Mouse (Mus musculus): ENCODE results near the gene Cdkn1a. TPM values are rescaled to one million over a fixed set of nuclear protein-coding genes. Genes with fewer than 3 reads are reported as not detected.

The Cdkn1a gene
- polyA plus RNA-seq, 1 experiment from 2014 or later = 12.4 TPM

DNA sequence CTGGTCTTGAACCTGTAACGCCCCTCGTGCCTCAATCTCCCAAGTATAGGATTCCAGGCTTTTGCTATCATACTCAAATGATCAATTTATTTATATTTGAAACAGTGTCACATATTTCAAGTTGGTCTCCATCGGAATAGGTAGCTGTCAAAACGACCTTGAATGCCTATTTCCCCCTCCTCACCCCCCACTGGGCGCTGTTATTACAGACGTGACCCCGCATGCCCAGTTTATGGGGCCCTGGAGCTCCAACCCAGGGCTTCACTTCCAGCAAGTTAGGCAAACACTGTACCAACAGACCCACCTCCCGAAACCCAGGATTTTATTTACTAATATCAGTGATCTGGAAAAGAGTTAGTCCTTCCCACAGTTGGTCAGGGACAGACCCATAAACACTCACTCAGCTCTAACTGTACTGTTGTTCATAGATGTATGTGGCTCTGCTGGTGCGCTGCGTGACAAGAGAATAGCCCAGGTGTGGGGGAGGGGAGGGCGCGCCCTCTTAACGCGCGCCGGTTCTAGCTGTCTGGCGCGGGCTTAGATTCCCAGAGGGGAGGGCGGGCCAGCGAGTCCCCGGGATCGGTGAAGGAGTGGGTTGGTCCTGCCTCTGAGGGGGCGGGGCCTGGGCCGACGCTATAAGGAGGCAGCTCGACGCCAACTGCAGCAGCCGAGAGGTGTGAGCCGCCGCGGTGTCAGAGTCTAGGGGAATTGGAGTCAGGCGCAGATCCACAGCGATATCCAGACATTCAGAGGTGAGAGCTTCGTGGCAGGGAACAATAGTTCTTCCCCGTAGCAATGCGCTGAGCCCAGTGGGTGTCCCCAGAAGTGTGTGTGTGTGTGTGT is 2.6 kb downstream of the Cdkn1a start:
- TF ChIP-seq CTCF (IDR thresholded peaks at IDR 0.05; ENCODE audit: low read depth) = no peak
- 6% methylated on average over 36 of the region's 36 CpGs for WGBS
- peak overlapping the region; percentile 79 for H3K4me2 ChIP-seq
- H3K36me3 ChIP-seq (ENCODE audit: insufficient read depth) = no peaks in the 10 kb centered on the region
- H3K27me3 ChIP-seq (ENCODE audit: insufficient read depth, low read length) = peaks cover 12% of the 10 kb centered on the region
- peaks cover 15% of the 10 kb centered on the region for H3K4me1 ChIP-seq (ENCODE audit: insufficient read depth)
- peak; percentile 91 for DNase-seq
- no peaks in the 10 kb centered on the region for H3K9me3 ChIP-seq (ENCODE audit: low read depth, low read length)
- H3K9ac ChIP-seq = peak overlapping the region; percentile 58; the same call in 1 of the 2 replicates
- peak; percentile 86 for ATAC-seq (ENCODE audit: insufficient read depth)
- peak overlapping the region; percentile 51 for H3K4me3 ChIP-seq (ENCODE audit: low read depth, low read length)
- H3K27ac ChIP-seq (ENCODE audit: low read depth) = no peak overlapping the region

DNA sequence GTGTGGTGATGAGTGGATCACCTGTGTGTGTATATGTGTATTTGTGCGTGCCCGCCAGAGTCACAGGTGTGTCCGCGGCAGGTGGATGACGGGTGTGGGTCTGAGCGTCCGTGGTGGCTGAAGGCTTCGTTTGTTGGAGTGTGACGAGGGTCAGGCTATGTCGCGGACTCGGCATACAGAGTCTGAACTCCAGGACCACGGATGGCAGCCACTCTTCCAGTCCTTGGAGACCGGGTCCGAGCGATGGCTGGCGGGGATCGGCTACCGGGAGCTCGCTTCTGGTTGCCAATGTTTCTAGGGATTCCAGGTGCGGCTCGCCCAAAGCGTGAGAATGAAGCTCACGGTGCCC is 3.2 kb downstream of the Cdkn1a start:
- Histone ChIP-seq H3K4me2 (peak overlapping the region; percentile 79), H3K36me3 (ENCODE audit: insufficient read depth) (no peaks in the 10 kb centered on the region), H3K4me3 (ENCODE audit: low read depth, low read length) (peak overlapping the region; percentile 51), H3K27ac (ENCODE audit: low read depth) (no peak overlapping the region), H3K9ac (peak overlapping the region; percentile 58), H3K9me3 (ENCODE audit: low read depth, low read length) (no peaks in the 10 kb centered on the region), H3K27me3 (ENCODE audit: insufficient read depth, low read length) (peaks cover 12% of the 10 kb centered on the region), H3K4me1 (ENCODE audit: insufficient read depth) (peaks cover 15% of the 10 kb centered on the region)
- ATAC-seq (ENCODE audit: insufficient read depth) = peak; percentile 2; the same call in 1 of the 2 replicates
- no peak for TF ChIP-seq CTCF (IDR thresholded peaks at IDR 0.05; ENCODE audit: low read depth)
- DNase-seq = peak; percentile 38
- WGBS = under 1% methylated on average over 24 of the region's 24 CpGs

DNA sequence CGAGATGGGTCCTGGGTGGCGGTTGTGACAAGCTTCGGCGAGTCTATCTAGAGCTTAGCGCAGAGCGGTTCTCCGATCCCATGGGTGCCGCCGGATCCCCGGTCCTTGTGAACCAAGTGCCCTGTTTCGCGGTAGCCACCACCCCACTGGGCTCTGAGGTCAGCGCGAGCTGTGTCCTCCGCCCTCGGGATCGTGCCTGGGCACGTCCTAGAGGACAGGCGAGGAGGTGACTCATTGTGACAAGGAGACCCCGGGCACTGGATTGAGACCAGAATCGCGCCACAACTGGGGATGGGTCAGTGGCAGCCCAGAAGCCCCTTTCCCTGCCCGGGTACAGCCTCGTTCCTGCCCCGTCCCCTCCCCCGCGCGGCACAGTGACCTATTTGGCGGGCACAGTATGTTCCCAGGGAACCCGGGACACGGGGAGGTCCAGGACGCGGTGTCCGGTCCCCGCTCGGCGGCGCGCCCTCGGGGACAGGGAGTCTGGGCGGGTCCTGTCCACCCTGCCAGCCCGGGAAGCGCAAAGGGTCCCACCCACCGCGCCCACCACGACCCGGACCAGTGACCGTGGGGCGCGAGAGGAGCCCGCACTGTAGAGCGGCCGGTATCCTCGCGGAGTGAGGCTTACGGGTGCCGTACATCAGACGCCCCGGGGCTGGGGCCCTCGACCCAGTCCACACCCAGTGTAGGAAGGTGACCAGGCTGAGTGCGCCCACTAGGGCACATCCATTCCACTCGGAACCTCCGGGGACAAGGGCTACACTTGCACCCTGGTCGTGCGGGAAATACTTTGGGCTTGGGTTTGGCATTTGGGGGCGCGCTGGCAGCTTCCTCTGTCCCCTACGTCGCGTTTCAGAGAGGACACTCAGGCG is 3.8 kb downstream of the Cdkn1a start:
- DNase-seq = peak; percentile 28
- H3K36me3 ChIP-seq (ENCODE audit: insufficient read depth) = no peaks in the 10 kb centered on the region
- H3K27ac ChIP-seq (ENCODE audit: low read depth) = peak overlapping the region; percentile 42; the same call in 1 of the 2 replicates
- TF ChIP-seq CTCF (IDR thresholded peaks at IDR 0.05; ENCODE audit: low read depth) = no peak
- under 1% methylated on average over 71 of the region's 71 CpGs for WGBS
- peak overlapping the region; percentile 51 for H3K4me3 ChIP-seq (ENCODE audit: low read depth, low read length)
- peak; percentile 45 for ATAC-seq (ENCODE audit: insufficient read depth)
- H3K4me1 ChIP-seq (ENCODE audit: insufficient read depth) = peaks cover 15% of the 10 kb centered on the region
- H3K9me3 ChIP-seq (ENCODE audit: low read depth, low read length) = no peaks in the 10 kb centered on the region
- peaks cover 12% of the 10 kb centered on the region for H3K27me3 ChIP-seq (ENCODE audit: insufficient read depth, low read length)
- H3K9ac ChIP-seq = peak overlapping the region; percentile 58
- H3K4me2 ChIP-seq = peak overlapping the region; percentile 79

DNA sequence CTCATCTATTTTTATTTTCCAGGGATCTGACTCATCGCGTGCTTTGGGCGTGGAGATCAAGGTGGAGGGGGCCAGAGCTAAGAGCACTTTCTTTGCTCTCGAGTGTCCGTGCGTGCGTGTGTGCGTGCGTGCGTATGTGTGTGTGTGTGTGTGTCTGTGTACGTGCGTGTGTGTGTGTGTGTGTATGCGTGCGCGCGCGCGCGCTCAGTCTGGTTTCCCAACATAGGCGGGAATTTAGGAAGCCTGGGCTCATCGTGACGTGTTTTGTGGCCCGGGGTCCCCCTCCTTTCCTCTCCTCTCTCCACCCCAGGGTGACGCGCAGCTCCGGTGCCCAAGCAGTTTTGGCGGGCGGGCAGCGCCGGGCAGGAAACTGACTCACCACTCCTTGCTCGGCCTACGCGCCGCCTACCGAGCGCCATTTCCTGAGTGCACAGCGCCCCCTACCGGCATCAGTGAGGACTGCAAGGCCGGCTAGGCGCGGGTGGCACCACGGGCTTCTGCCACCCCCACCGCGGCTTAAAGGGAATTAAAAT is 4.5 kb downstream of the Cdkn1a start:
- H3K4me1 ChIP-seq (ENCODE audit: insufficient read depth) = peaks cover 15% of the 10 kb centered on the region
- H3K4me2 ChIP-seq = peak overlapping the region; percentile 79
- WGBS = under 1% methylated on average over 44 of the region's 44 CpGs
- H3K27ac ChIP-seq (ENCODE audit: low read depth) = peak overlapping the region; percentile 42
- ATAC-seq (ENCODE audit: insufficient read depth) (peak; percentile 69), DNase-seq (peak; percentile 95)
- TF ChIP-seq CTCF (IDR thresholded peaks at IDR 0.05; ENCODE audit: low read depth) = peak; percentile 99
- H3K36me3 ChIP-seq (ENCODE audit: insufficient read depth) = no peaks in the 10 kb centered on the region
- no peaks in the 10 kb centered on the region for H3K9me3 ChIP-seq (ENCODE audit: low read depth, low read length)
- peaks cover 12% of the 10 kb centered on the region for H3K27me3 ChIP-seq (ENCODE audit: insufficient read depth, low read length)
- H3K9ac ChIP-seq = peak overlapping the region; percentile 58
- peak overlapping the region; percentile 51 for H3K4me3 ChIP-seq (ENCODE audit: low read depth, low read length)

DNA sequence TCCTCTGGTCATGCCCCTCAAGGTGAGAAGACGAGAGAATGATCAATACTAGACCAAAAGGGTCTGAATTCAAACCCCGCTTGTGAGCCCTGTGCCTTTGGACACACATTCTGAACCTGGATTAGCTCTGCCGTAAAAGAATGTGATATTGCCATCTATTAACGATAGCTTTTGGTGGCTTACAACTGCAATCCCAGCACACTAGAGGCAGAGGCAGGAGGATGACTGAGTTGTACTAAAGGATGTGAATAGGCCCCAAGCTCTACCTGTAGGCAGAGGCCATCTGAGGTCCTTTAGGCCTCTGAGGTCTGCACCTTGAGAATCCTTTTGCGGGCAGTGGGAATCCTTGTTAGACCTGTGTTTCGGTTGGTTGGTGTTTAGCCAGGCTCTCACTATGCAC is 5.5 kb downstream of the Cdkn1a start:
- H3K4me3 ChIP-seq (ENCODE audit: low read depth, low read length) = no peak overlapping the region
- H3K4me1 ChIP-seq (ENCODE audit: insufficient read depth) = peaks cover 15% of the 10 kb centered on the region
- TF ChIP-seq CTCF (IDR thresholded peaks at IDR 0.05; ENCODE audit: low read depth) = no peak
- ATAC-seq (ENCODE audit: insufficient read depth) (no peak), DNase-seq (no peak)
- no peaks in the 10 kb centered on the region for H3K9me3 ChIP-seq (ENCODE audit: low read depth, low read length)
- 87% methylated on average over 6 of the region's 6 CpGs for WGBS
- H3K27me3 ChIP-seq (ENCODE audit: insufficient read depth, low read length) = peaks cover 12% of the 10 kb centered on the region
- no peak overlapping the region for H3K9ac ChIP-seq
- H3K36me3 ChIP-seq (ENCODE audit: insufficient read depth) = no peaks in the 10 kb centered on the region
- no peak overlapping the region for H3K27ac ChIP-seq (ENCODE audit: low read depth)
- no peak overlapping the region for H3K4me2 ChIP-seq

DNA sequence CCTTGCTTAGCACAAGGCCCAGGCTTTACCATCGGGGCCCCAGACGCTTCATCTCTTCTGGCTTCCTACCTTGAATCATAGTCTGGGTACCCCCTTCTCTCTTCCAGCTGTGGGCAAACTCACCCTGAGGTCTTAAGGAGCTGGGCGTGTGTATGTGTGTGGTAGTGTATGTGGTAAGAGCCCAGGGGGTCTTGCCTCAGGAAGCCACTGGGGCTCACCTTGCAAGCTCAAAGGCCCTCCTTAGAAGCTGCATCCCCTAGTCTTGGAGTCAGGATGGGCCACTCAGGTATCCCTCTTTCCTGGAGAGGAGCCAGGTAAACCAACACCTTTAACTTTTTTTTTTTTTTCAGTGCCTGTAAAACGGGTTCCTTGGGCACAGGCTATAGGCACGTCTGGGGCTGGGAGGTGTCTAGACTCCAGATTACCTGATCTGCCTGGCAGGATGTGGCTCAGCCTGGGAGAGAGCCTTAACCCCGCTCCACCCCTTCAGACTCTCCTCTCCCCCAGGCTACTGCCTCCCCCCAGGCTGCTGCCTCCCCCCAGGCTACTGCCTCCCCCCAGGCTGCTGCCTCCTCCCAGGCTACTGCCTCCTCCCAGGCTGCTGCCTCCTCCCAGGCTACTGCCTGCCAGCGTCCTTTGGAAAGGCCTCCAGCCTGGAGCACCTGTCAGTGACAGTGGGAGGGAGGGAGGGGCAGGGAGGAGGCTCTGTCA is 6.2 kb downstream of the Cdkn1a start:
- DNase-seq (no peak), ATAC-seq (ENCODE audit: insufficient read depth) (no peak)
- 54% methylated on average over 7 of the region's 7 CpGs for WGBS
- TF ChIP-seq CTCF (IDR thresholded peaks at IDR 0.05; ENCODE audit: low read depth) = no peak
- Histone ChIP-seq H3K27me3 (ENCODE audit: insufficient read depth, low read length) (peaks cover 12% of the 10 kb centered on the region), H3K27ac (ENCODE audit: low read depth) (no peak overlapping the region), H3K4me1 (ENCODE audit: insufficient read depth) (peaks cover 15% of the 10 kb centered on the region), H3K4me3 (ENCODE audit: low read depth, low read length) (no peak overlapping the region), H3K9ac (no peak overlapping the region), H3K36me3 (ENCODE audit: insufficient read depth) (no peaks in the 10 kb centered on the region), H3K9me3 (ENCODE audit: low read depth, low read length) (no peaks in the 10 kb centered on the region), H3K4me2 (no peak overlapping the region)

Data from lung, embryonic 14.5 days (tissue).